Mouse (Mus musculus) neutrophil, adult 83 days (primary cell): ENCODE measurements around the gene Pms2. TPM values are rescaled to one million over a fixed set of nuclear protein-coding genes. Genes with fewer than 3 reads are reported as not detected.

Source experiments
- total RNA-seq, 2 experiments: library from RNA; stranded (reverse); gene quantifications; one replicate each; pipeline ENCODE4 v1.2.4; 2023

Gene Pms2
- total RNA-seq: 10 to 100 TPM; 10.2 to 12.2 TPM

GRCm38 (mm10) chr5:143909417-143910400 lies at the start of gene Pms2, which contains the start of gene Aimp2:
Pms2 (plus strand) TSS chr5:143909964.
Aimp2 (minus strand) TSS chr5:143909847.

GRCm38 (mm10) chr5:143897635-143898330 lies 12.0 kb upstream of the Pms2 start, which contains the start of gene Ankrd61:
Ankrd61 (minus strand) TSS chr5:143897685.

GRCm38 (mm10) chr5:143927875-143928274 lies 18.1 kb downstream of the Pms2 start, which contains the start of gene Gm42421:
Gm42421 (plus strand) TSS chr5:143928175.

GRCm38 (mm10) chr5:143932831-143933230 lies 23.1 kb downstream of the Pms2 start, which contains the start of gene Rsph10b:
Rsph10b (plus strand) TSS chr5:143933035.

Other genes starting within 250 kb of the Pms2 start
- gene Usp42, start 177.7 kb upstream of the Pms2 start, total RNA-seq: 10 to 100 TPM; 11.5 to 15.5 TPM
- gene Eif2ak1, start 92.2 kb upstream of the Pms2 start, total RNA-seq: 10 to 100 TPM; 44.4 to 47.5 TPM
- gene Ankrd61, start 12.3 kb upstream of the Pms2 start, total RNA-seq: not detected
- gene Aimp2, start 117 bp upstream of the Pms2 start, total RNA-seq: 10 to 100 TPM in 1 of 2 experiments, 1 to 10 TPM in 1; 9.5 to 11.9 TPM
- gene Gm42421, start 18.2 kb downstream of the Pms2 start, total RNA-seq: not detected
- under 1 TPM in 1 of 2 experiments, not detected in 1; 0.22 TPM for gene Rsph10b, start 23.1 kb downstream of the Pms2 start, total RNA-seq
- 10 to 100 TPM; 48.8 to 49.8 TPM for gene Ccz1, start 104.9 kb downstream of the Pms2 start, total RNA-seq
- not detected for gene Ocm, start 116.7 kb downstream of the Pms2 start, total RNA-seq
- gene Lmtk2, start 190.5 kb downstream of the Pms2 start, total RNA-seq: 10 to 100 TPM; 56.0 to 56.4 TPM